Mouse (Mus musculus) embryonic facial prominence, embryonic 10.5 days (tissue): ENCODE data around the gene Rapgef2. TPM values are rescaled to one million over a fixed set of nuclear protein-coding genes. Genes with fewer than 3 reads are reported as not detected.

ENCODE experiments used
- DNase-seq: peaks from one replicate; pipeline ENCODE4 v3.0.0-alpha.2; 2017; ENCODE audit warnings: low spot score
- H3K27ac ChIP-seq: fragments of 300-500 bp; sonication (generic); replicated peaks from 2 replicates; pipeline ENCODE4 v1.5.1; 2016; ENCODE audit warnings: mild to moderate bottlenecking
- H3K27me3 ChIP-seq: fragments of 300-500 bp; sonication (generic); replicated peaks from 2 replicates; pipeline ENCODE4 v1.6.1; 2016; ENCODE audit warnings: low read depth, mild to moderate bottlenecking; ENCODE audit not compliant: poor library complexity, severe bottlenecking
- H3K36me3 ChIP-seq: fragments of 300-500 bp; sonication (generic); replicated peaks from 2 replicates; pipeline ENCODE4 v1.6.1; 2016; ENCODE audit warnings: mild to moderate bottlenecking, moderate library complexity
- H3K4me1 ChIP-seq: fragments of 300-500 bp; sonication (generic); 2 replicates; pipeline ENCODE4 v1.6.1; 2016
- H3K4me3 ChIP-seq: fragments of 300-500 bp; sonication (generic); 2 replicates; pipeline ENCODE4 v1.5.1; 2016; ENCODE audit warnings: mild to moderate bottlenecking, moderate library complexity
- H3K9me3 ChIP-seq: fragments of 300-500 bp; sonication (generic); 2 replicates; pipeline ENCODE4 v1.6.1; 2016; ENCODE audit warnings: mild to moderate bottlenecking
- WGBS: fragments of 180-500 bp; shearing (Covaris S2); methylation state at CpG from one replicate; pipeline ENCODE4 v1.1.7; 2016; 5-methylcytosine and 5-hydroxymethylcytosine counted together
- polyA plus RNA-seq: library from polyadenylated mRNA; unstranded; fragments of >200 nt; fragmentation: Nextera tagmentation; extraction: Ambion mirVana; gene quantifications from 2 replicates; pipeline ENCODE4 v1.2.1, GENCODE M21; 2016

Gene Rapgef2
- polyA plus RNA-seq, 1 experiment from 2014 or later = 5.8 TPM

- Histone ChIP-seq H3K4me1 (no peaks in the 10 kb centered on the region), H3K4me3 (no peak overlapping the region), H3K27ac (no peak overlapping the region), H3K27me3 (no peaks in the 10 kb centered on the region), H3K9me3 (no peaks in the 10 kb centered on the region), H3K36me3 (no peaks in the 10 kb centered on the region)
- no peak for DNase-seq
- WGBS = 84% methylated on average over 2 of the region's 2 CpGs
Observed at GRCm38 (mm10) chr3:79127797-79128196, 158.5 kb downstream of the Rapgef2 start.

- 93% methylated on average over 6 of the region's 6 CpGs for WGBS
- Histone ChIP-seq H3K4me1 (no peaks in the 10 kb centered on the region), H3K27ac (no peak overlapping the region), H3K9me3 (no peaks in the 10 kb centered on the region), H3K4me3 (no peak overlapping the region), H3K36me3 (no peaks in the 10 kb centered on the region), H3K27me3 (no peaks in the 10 kb centered on the region)
- no peak for DNase-seq
Observed at GRCm38 (mm10) chr3:79126857-79127256, 159.5 kb downstream of the Rapgef2 start.

- WGBS = 85% methylated on average over 7 of the region's 7 CpGs
- Histone ChIP-seq H3K4me3 (no peak overlapping the region), H3K9me3 (no peaks in the 10 kb centered on the region), H3K4me1 (no peaks in the 10 kb centered on the region), H3K27ac (no peak overlapping the region), H3K36me3 (no peaks in the 10 kb centered on the region), H3K27me3 (no peaks in the 10 kb centered on the region)
- DNase-seq = no peak
Observed at GRCm38 (mm10) chr3:79121391-79121790, 164.9 kb downstream of the Rapgef2 start.

- Histone ChIP-seq H3K27ac (no peak overlapping the region), H3K36me3 (no peaks in the 10 kb centered on the region), H3K27me3 (no peaks in the 10 kb centered on the region), H3K4me3 (no peak overlapping the region), H3K9me3 (no peaks in the 10 kb centered on the region), H3K4me1 (no peaks in the 10 kb centered on the region)
- no peak for DNase-seq
- 93% methylated on average over 12 of the region's 12 CpGs for WGBS
Observed at GRCm38 (mm10) chr3:79119983-79120382, 166.3 kb downstream of the Rapgef2 start.

- H3K27me3 ChIP-seq = no peaks in the 10 kb centered on the region
- no peaks in the 10 kb centered on the region for H3K9me3 ChIP-seq
- peaks cover 12% of the 10 kb centered on the region for H3K36me3 ChIP-seq
- DNase-seq = peak; percentile 23
- H3K4me1 ChIP-seq = no peaks in the 10 kb centered on the region
- 91% methylated on average over 6 of the region's 6 CpGs for WGBS
- no peak overlapping the region for H3K27ac ChIP-seq
- no peak overlapping the region for H3K4me3 ChIP-seq
Observed at GRCm38 (mm10) chr3:79110153-79110552, 176.2 kb downstream of the Rapgef2 start.

- Histone ChIP-seq H3K27me3 (no peaks in the 10 kb centered on the region), H3K4me3 (no peak overlapping the region), H3K4me1 (no peaks in the 10 kb centered on the region), H3K27ac (no peak overlapping the region), H3K36me3 (peaks cover 17% of the 10 kb centered on the region), H3K9me3 (no peaks in the 10 kb centered on the region)
- no peak for DNase-seq
- WGBS = 88% methylated on average over 6 of the region's 6 CpGs
Observed at GRCm38 (mm10) chr3:79108246-79108645, 178.1 kb downstream of the Rapgef2 start.

- no peak overlapping the region for H3K4me3 ChIP-seq
- H3K4me1 ChIP-seq = no peaks in the 10 kb centered on the region
- no peak overlapping the region for H3K27ac ChIP-seq
- peaks cover 13% of the 10 kb centered on the region for H3K36me3 ChIP-seq
- DNase-seq = no peak
- no peaks in the 10 kb centered on the region for H3K27me3 ChIP-seq
- WGBS = 81% methylated on average over 2 of the region's 2 CpGs
- no peaks in the 10 kb centered on the region for H3K9me3 ChIP-seq
Observed at GRCm38 (mm10) chr3:79106360-79106759, 180.0 kb downstream of the Rapgef2 start.

- 88% methylated on average over 9 of the region's 9 CpGs for WGBS
- H3K4me1 ChIP-seq = no peaks in the 10 kb centered on the region
- H3K27ac ChIP-seq = no peak overlapping the region
- H3K9me3 ChIP-seq = no peaks in the 10 kb centered on the region
- DNase-seq = no peak
- H3K36me3 ChIP-seq = peaks cover 13% of the 10 kb centered on the region
- no peaks in the 10 kb centered on the region for H3K27me3 ChIP-seq
- H3K4me3 ChIP-seq = no peak overlapping the region
Observed at GRCm38 (mm10) chr3:79103604-79104003, 182.7 kb downstream of the Rapgef2 start.

GRCm38 (mm10) chr3:79101737-79102136, 184.6 kb downstream of the Rapgef2 start:
- WGBS = 90% methylated on average over 6 of the region's 6 CpGs
- no peak overlapping the region for H3K27ac ChIP-seq
- no peak for DNase-seq
- no peaks in the 10 kb centered on the region for H3K27me3 ChIP-seq
- H3K4me1 ChIP-seq = no peaks in the 10 kb centered on the region
- no peak overlapping the region for H3K4me3 ChIP-seq
- H3K36me3 ChIP-seq = peaks cover 25% of the 10 kb centered on the region
- H3K9me3 ChIP-seq = no peaks in the 10 kb centered on the region

GRCm38 (mm10) chr3:79100831-79101230, 185.5 kb downstream of the Rapgef2 start:
- Histone ChIP-seq H3K4me1 (no peaks in the 10 kb centered on the region), H3K27ac (no peak overlapping the region), H3K36me3 (peaks cover 25% of the 10 kb centered on the region), H3K27me3 (no peaks in the 10 kb centered on the region), H3K9me3 (no peaks in the 10 kb centered on the region), H3K4me3 (no peak overlapping the region)
- 96% methylated on average over 7 of the region's 7 CpGs for WGBS
- DNase-seq = no peak

GRCm38 (mm10) chr3:79089091-79089490, 197.2 kb downstream of the Rapgef2 start:
- H3K27ac ChIP-seq = no peak overlapping the region
- peaks cover 79% of the 10 kb centered on the region for H3K36me3 ChIP-seq
- H3K4me1 ChIP-seq = no peaks in the 10 kb centered on the region
- no peak overlapping the region for H3K4me3 ChIP-seq
- WGBS = 90% methylated on average over 7 of the region's 7 CpGs
- DNase-seq = no peak
- no peaks in the 10 kb centered on the region for H3K9me3 ChIP-seq
- H3K27me3 ChIP-seq = no peaks in the 10 kb centered on the region

- Histone ChIP-seq H3K27me3 (no peaks in the 10 kb centered on the region), H3K27ac (no peak overlapping the region), H3K4me1 (no peaks in the 10 kb centered on the region), H3K9me3 (no peaks in the 10 kb centered on the region), H3K4me3 (no peak overlapping the region), H3K36me3 (peaks cover 80% of the 10 kb centered on the region)
- 93% methylated on average over 5 of the region's 5 CpGs for WGBS
- no peak for DNase-seq
Observed at GRCm38 (mm10) chr3:79088461-79088860, 197.9 kb downstream of the Rapgef2 start.

- 90% methylated on average over 4 of the region's 4 CpGs for WGBS
- Histone ChIP-seq H3K4me1 (no peaks in the 10 kb centered on the region), H3K4me3 (no peak overlapping the region), H3K9me3 (no peaks in the 10 kb centered on the region), H3K27ac (no peak overlapping the region), H3K27me3 (no peaks in the 10 kb centered on the region), H3K36me3 (peaks cover 76% of the 10 kb centered on the region)
- DNase-seq = no peak
Observed at GRCm38 (mm10) chr3:79086282-79086681, 200.0 kb downstream of the Rapgef2 start.

GRCm38 (mm10) chr3:79083881-79084280, 202.4 kb downstream of the Rapgef2 start:
- Histone ChIP-seq H3K4me3 (no peak overlapping the region), H3K27me3 (no peaks in the 10 kb centered on the region), H3K27ac (no peak overlapping the region), H3K4me1 (no peaks in the 10 kb centered on the region), H3K9me3 (no peaks in the 10 kb centered on the region), H3K36me3 (peaks cover 82% of the 10 kb centered on the region)
- 88% methylated on average over 3 of the region's 3 CpGs for WGBS
- DNase-seq = no peak
